ENCODE assay signal across 12 mouse cellular contexts in the genomic region with DNA sequence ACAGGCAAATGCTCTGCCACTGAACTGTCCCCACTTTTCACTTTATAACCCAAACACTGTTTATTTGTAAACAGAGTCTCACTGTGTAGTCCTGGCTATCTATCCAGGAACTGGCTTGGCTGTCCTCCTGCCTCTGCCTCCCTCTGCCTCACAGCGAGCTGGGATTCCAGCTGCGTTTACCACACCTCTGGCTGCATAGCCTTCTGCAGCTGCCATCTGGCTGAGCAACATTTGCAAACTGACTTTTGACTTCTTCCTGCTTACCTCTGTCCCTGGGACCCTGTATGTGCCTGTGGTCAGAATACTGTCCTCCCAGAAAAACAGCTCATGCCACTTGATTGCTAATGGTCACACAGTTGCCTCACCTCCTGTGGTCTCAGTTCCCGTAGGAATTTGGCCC. TPM values are rescaled to one million over a fixed set of nuclear protein-coding genes. Genes with fewer than 3 reads are reported as not detected.
DNase-seq lines count a peak whose midpoint lies in the region; ATAC-seq and TF ChIP-seq lines count a peak whose summit lies in the region.
"Had no signal": no experiment of that assay in that cellular context is flagged by ENCODE, and none has a peak within 500 bp of the region (broad histone marks: within the 10 kb centered on the region; RNA-seq: fewer than 3 reads in every experiment).

No protein-coding gene starts in this region.

- no peak for TF ChIP-seq CTCF in liver, adult 2 months (IDR thresholded peaks at IDR 0.05; ENCODE audit: low read depth, low read length)
- TF ChIP-seq CTCF in intestine, postnatal 0 days (IDR thresholded peaks at IDR 0.05; ENCODE audit: low read depth), result no peak
- no peak for TF ChIP-seq CTCF in small intestine, adult 2 months (IDR thresholded peaks at IDR 0.05; ENCODE audit: extremely low read depth, insufficient read length, insufficient replicate concordance, low read depth, low read length)

- no peaks in the 10 kb centered on the region for H3K27me3 ChIP-seq in erythroblast, embryonic 14.5 days (ENCODE audit: control insufficient read depth)
- no peaks in the 10 kb centered on the region for H3K27me3 ChIP-seq in liver, adult 2 months (ENCODE audit: control insufficient read depth, insufficient read depth, low read length)
- H3K27me3 ChIP-seq in intestine, postnatal 0 days (replicated peaks; ENCODE audit: control insufficient read depth, insufficient read depth, low read length), result no peaks in the 10 kb centered on the region
- H3K27me3 ChIP-seq in small intestine, adult 2 months (ENCODE audit: control insufficient read depth, insufficient read depth, low read length), result no peaks in the 10 kb centered on the region
- H3K27me3 ChIP-seq: Patski had no signal

- no peaks in the 10 kb centered on the region for H3K79me2 ChIP-seq in liver, adult 2 months (ENCODE audit: control insufficient read depth, insufficient read depth, low read length)

- no peak for ATAC-seq in erythroblast, adult 5-6 weeks (replicated peaks; ENCODE audit: low FRiP score, poor library complexity, severe bottlenecking)
- ATAC-seq in intestine, postnatal 0 days, result no peak
- ATAC-seq in monocyte, adult 5-6 weeks (replicated peaks; ENCODE audit: insufficient number of reproducible peaks, low FRiP score, low TSS enrichment, poor library complexity, severe bottlenecking), result no peak
- ATAC-seq: Patski had no signal

- peak overlapping the region; percentile 83 for H3K9ac ChIP-seq in liver, adult 2 months (ENCODE audit: low read depth, low read length)
- peak overlapping the region; percentile 34; the same call in 1 of the 2 replicates for H3K9ac ChIP-seq in intestine, postnatal 0 days (ENCODE audit: low read depth, low read length)

- TF ChIP-seq POLR2A in liver, adult 2 months (IDR thresholded peaks at IDR 0.05; ENCODE audit: extremely low read depth, insufficient read depth, low read length), result peak; percentile 51; the same call in 1 of the 2 replicates
- TF ChIP-seq POLR2A in small intestine, adult 2 months (IDR thresholded peaks at IDR 0.05; ENCODE audit: low read depth, low read length), result no peak

- H3K36me3 ChIP-seq in erythroblast, embryonic 14.5 days (ENCODE audit: control insufficient read depth), result peaks cover 42% of the 10 kb centered on the region
- H3K36me3 ChIP-seq in liver, adult 2 months (ENCODE audit: control insufficient read depth, insufficient read depth, low read length), result no peaks in the 10 kb centered on the region
- 0 out of 2 replicates have a peak, but pooled peaks cover 4% of the 10 kb centered on the region for H3K36me3 ChIP-seq in intestine, postnatal 0 days (ENCODE audit: control insufficient read depth, insufficient read depth)
- H3K36me3 ChIP-seq in small intestine, adult 2 months (ENCODE audit: control insufficient read depth, insufficient read depth, low read length), result 0 out of 2 replicates have a peak, but pooled peaks cover 2% of the 10 kb centered on the region

- peak overlapping the region; percentile 86 for H3K4me3 ChIP-seq in erythroblast, embryonic 14.5 days (replicated peaks)
- H3K4me3 ChIP-seq in liver, adult 2 months (ENCODE audit: insufficient read depth, low read depth, low read length), result peak overlapping the region; percentile 78
- H3K4me3 ChIP-seq in intestine, postnatal 0 days (ENCODE audit: low read depth, low read length), result no peak overlapping the region
- H3K4me3 ChIP-seq in small intestine, adult 2 months (ENCODE audit: low read depth, low read length), result peak overlapping the region; percentile 38

- H3K27ac ChIP-seq in liver, adult 2 months (replicated peaks; ENCODE audit: insufficient read depth, low read depth, low read length), result peak overlapping the region; percentile 97
- H3K27ac ChIP-seq in intestine, postnatal 0 days (ENCODE audit: low read depth, low read length), result peak overlapping the region; percentile 80; the same call in 1 of the 2 replicates
- peak overlapping the region; percentile 97 for H3K27ac ChIP-seq in small intestine, adult 2 months (ENCODE audit: insufficient read depth, low read depth, low read length)

- DNase-seq in liver, adult 2 months (ENCODE audit: extremely low read depth, low read depth, low spot score), result peak; percentile 91
- no peak for DNase-seq in liver
- no peak for DNase-seq in cerebellum, adult 18-20 months
- DNase-seq: cerebellum, postnatal 25 days; kidney, adult 11 months had no signal

- H3K4me2 ChIP-seq in intestine, postnatal 0 days (replicated peaks; ENCODE audit: low read depth), result peak overlapping the region; percentile 89

- H3K9me3 ChIP-seq in erythroblast, embryonic 14.5 days (ENCODE audit: control insufficient read depth, low read length), result no peaks in the 10 kb centered on the region
- no peaks in the 10 kb centered on the region for H3K9me3 ChIP-seq in intestine, postnatal 0 days (ENCODE audit: control insufficient read depth)

- WGBS in liver, adult 2 months, result 6% methylated on average over 3 of the region's 3 CpGs
- WGBS in intestine, postnatal 0 days, result 18% methylated on average over 3 of the region's 3 CpGs
- WGBS in small intestine, adult 2 months, result 17% methylated on average over 3 of the region's 3 CpGs

- peaks cover 98% of the 10 kb centered on the region for H3K4me1 ChIP-seq in erythroblast, embryonic 14.5 days (ENCODE audit: control insufficient read depth)
- peaks cover 44% of the 10 kb centered on the region for H3K4me1 ChIP-seq in liver, adult 2 months (ENCODE audit: control insufficient read depth, insufficient read depth, low read length)
- H3K4me1 ChIP-seq in intestine, postnatal 0 days (replicated peaks; ENCODE audit: control insufficient read depth, insufficient read depth, low read length), result peaks cover 36% of the 10 kb centered on the region
- peaks cover 51% of the 10 kb centered on the region for H3K4me1 ChIP-seq in small intestine, adult 2 months (ENCODE audit: control insufficient read depth, insufficient read depth, insufficient read length, low read length)

RNA-seq across cellular contexts. Expression of a gene that starts 1.5 kb away (rescaled TPM):
- 17.8 and 29.7 TPM in 2 replicates for polyA plus RNA-seq in erythroblast, embryonic 14.5 days (2012)
- 89.2 and 89.4 TPM in 2 replicates for total RNA-seq in erythroblast, adult 5-6 weeks (2015; ENCODE audit: low replicate concordance)
- total RNA-seq in erythroblast, adult 5-6 weeks (2017; ENCODE audit: low replicate concordance), result 157 and 212 TPM in 2 replicates
- total RNA-seq in liver, adult 2 months (2014; rRNA removed), result 56.9 and 65.1 TPM in 2 replicates
- 45.6 and 69.7 TPM in 2 replicates for polyA plus RNA-seq in liver, adult 2 months (2012; rRNA removed)
- 36.3 and 44.8 TPM in 2 replicates for polyA plus RNA-seq in intestine, postnatal 0 days (2015; fragmentation: Nextera tagmentation; extraction: Ambion mirVana)
- polyA plus RNA-seq in small intestine, adult 2 months (2012; rRNA removed), result 22.8 and 52.2 TPM in 2 replicates
- total RNA-seq in monocyte, adult 5-6 weeks (2017), result 2.4 to 5.5 TPM (median 3.0 TPM) in 3 replicates

RNA-seq across cellular contexts. Expression of a gene that starts 1.7 kb away (rescaled TPM):
- polyA plus RNA-seq in erythroblast, embryonic 14.5 days (2012), result 0.41 and 2.3 TPM in 2 replicates
- total RNA-seq in erythroblast, adult 5-6 weeks (2015; ENCODE audit: low replicate concordance), result 37.0 and 47.3 TPM in 2 replicates
- 67.8 and 81.4 TPM in 2 replicates for total RNA-seq in erythroblast, adult 5-6 weeks (2017; ENCODE audit: low replicate concordance)
- total RNA-seq in liver, adult 2 months (2014; rRNA removed), result 119 and 136 TPM in 2 replicates
- polyA plus RNA-seq in liver, adult 2 months (2012; rRNA removed), result 117 and 144 TPM in 2 replicates
- polyA plus RNA-seq in intestine, postnatal 0 days (2015; fragmentation: Nextera tagmentation; extraction: Ambion mirVana), result 7.0 and 9.2 TPM in 2 replicates
- 4.3 and 11.1 TPM in 2 replicates for polyA plus RNA-seq in small intestine, adult 2 months (2012; rRNA removed)
- 6.3 to 21.1 TPM (median 12.4 TPM) in 3 replicates for total RNA-seq in monocyte, adult 5-6 weeks (2017)

RNA-seq across cellular contexts. Expression of a gene that starts 17.9 kb away (rescaled TPM):
- 0.16 TPM in 2 replicates for polyA plus RNA-seq in erythroblast, embryonic 14.5 days (2012)
- total RNA-seq in erythroblast, adult 5-6 weeks (2015; ENCODE audit: low replicate concordance), result 62.3 and 66.5 TPM in 2 replicates
- 31.9 and 39.7 TPM in 2 replicates for total RNA-seq in erythroblast, adult 5-6 weeks (2017; ENCODE audit: low replicate concordance)
- total RNA-seq in liver, adult 2 months (2014; rRNA removed), result 0.37 and 0.40 TPM in 2 replicates
- 0.21 and 0.40 TPM in 2 replicates for polyA plus RNA-seq in liver, adult 2 months (2012; rRNA removed)
- polyA plus RNA-seq in intestine, postnatal 0 days (2015; fragmentation: Nextera tagmentation; extraction: Ambion mirVana), result 0.29 and 0.37 TPM in 2 replicates
- 0.06 TPM in 1 of 2 replicates, not detected in the other for polyA plus RNA-seq in small intestine, adult 2 months (2012; rRNA removed)
- 3.7 to 10.5 TPM (median 5.6 TPM) in 3 replicates for total RNA-seq in monocyte, adult 5-6 weeks (2017)
- polyA plus RNA-seq: neural tube, embryonic 11.5 days had no signal

RNA-seq across cellular contexts. Expression of a gene that starts 17.9 kb away (rescaled TPM):
- 7.2 and 10.2 TPM in 2 replicates for polyA plus RNA-seq in erythroblast, embryonic 14.5 days (2012)
- 52.9 and 77.2 TPM in 2 replicates for total RNA-seq in erythroblast, adult 5-6 weeks (2015; ENCODE audit: low replicate concordance)
- 32.5 and 46.5 TPM in 2 replicates for total RNA-seq in erythroblast, adult 5-6 weeks (2017; ENCODE audit: low replicate concordance)
- total RNA-seq in liver, adult 2 months (2014; rRNA removed), result 37.9 and 54.2 TPM in 2 replicates
- polyA plus RNA-seq in liver, adult 2 months (2012; rRNA removed), result 124 and 152 TPM in 2 replicates
- polyA plus RNA-seq in intestine, postnatal 0 days (2015; fragmentation: Nextera tagmentation; extraction: Ambion mirVana), result 116 and 129 TPM in 2 replicates
- polyA plus RNA-seq in small intestine, adult 2 months (2012; rRNA removed), result 183 and 229 TPM in 2 replicates
- 134 to 139 TPM (median 137 TPM) in 3 replicates for total RNA-seq in monocyte, adult 5-6 weeks (2017)

RNA-seq across cellular contexts. Expression of a gene that starts 21.7 kb away (rescaled TPM):
- 47.2 and 54.9 TPM in 2 replicates for polyA plus RNA-seq in erythroblast, embryonic 14.5 days (2012)
- 83.4 and 115 TPM in 2 replicates for total RNA-seq in erythroblast, adult 5-6 weeks (2015; ENCODE audit: low replicate concordance)
- total RNA-seq in erythroblast, adult 5-6 weeks (2017; ENCODE audit: low replicate concordance), result 178 and 180 TPM in 2 replicates
- 0.65 and 2.0 TPM in 2 replicates for total RNA-seq in liver, adult 2 months (2014; rRNA removed)
- 0.82 and 0.92 TPM in 2 replicates for polyA plus RNA-seq in liver, adult 2 months (2012; rRNA removed)
- 84.0 and 86.0 TPM in 2 replicates for polyA plus RNA-seq in intestine, postnatal 0 days (2015; fragmentation: Nextera tagmentation; extraction: Ambion mirVana)
- polyA plus RNA-seq in small intestine, adult 2 months (2012; rRNA removed), result 4.3 and 9.5 TPM in 2 replicates
- 2.5 to 3.4 TPM (median 2.7 TPM) in 3 replicates for total RNA-seq in monocyte, adult 5-6 weeks (2017)
